Mouse (Mus musculus) limb, embryonic 14.5 days (tissue): ENCODE measurements around the gene Il22ra1. TPM values are rescaled to one million over a fixed set of nuclear protein-coding genes. Genes with fewer than 3 reads are reported as not detected.

ENCODE experiments used
- ATAC-seq: fragments of 200-750 bp; cut with Nextera tagmentation; 2 replicates; pipeline ENCODE4 v1.8.0; 2017; ENCODE audit warnings: low read depth, moderate number of reproducible peaks, moderate TSS enrichment; ENCODE audit not compliant: low FRiP score
- DNase-seq: peaks from one replicate; pipeline ENCODE4 v3.0.0-alpha.2; 2015; ENCODE audit warnings: low spot score
- H3K27ac ChIP-seq: fragments of 300-500 bp; sonication (generic); replicated peaks from 2 replicates; pipeline ENCODE4 v1.5.1; 2014; ENCODE audit warnings: low read depth, mild to moderate bottlenecking, low read length, moderate library complexity, mixed read lengths
- H3K27me3 ChIP-seq: fragments of 300-500 bp; sonication (generic); 2 replicates; pipeline ENCODE4 v1.6.1; 2014; ENCODE audit warnings: low read length, mixed read lengths; ENCODE audit not compliant: control insufficient read depth, insufficient read depth
- H3K36me3 ChIP-seq: fragments of 300-500 bp; sonication (generic); 2 replicates; pipeline ENCODE4 v1.6.1; 2014; ENCODE audit warnings: mild to moderate bottlenecking, low read length, moderate library complexity, mixed read lengths; ENCODE audit not compliant: control insufficient read depth, insufficient read depth
- H3K4me1 ChIP-seq: fragments of 300-500 bp; sonication (generic); 2 replicates; pipeline ENCODE4 v1.6.1; 2014; ENCODE audit warnings: antibody characterized with exemption, low read length, mixed read lengths; ENCODE audit not compliant: control insufficient read depth, insufficient read depth
- H3K4me2 ChIP-seq: fragments of 300-500 bp; sonication (generic); replicated peaks from 2 replicates; pipeline ENCODE4 v1.6.1; 2014; ENCODE audit warnings: low read depth, mild to moderate bottlenecking, low read length, moderate library complexity; ENCODE audit not compliant: severe bottlenecking
- H3K4me3 ChIP-seq: fragments of 300-500 bp; sonication (generic); replicated peaks from 2 replicates; pipeline ENCODE4 v1.5.1; 2014; ENCODE audit warnings: low read length
- H3K9ac ChIP-seq: fragments of 300-500 bp; sonication (generic); 2 replicates; pipeline ENCODE4 v1.6.1; 2014; ENCODE audit warnings: mild to moderate bottlenecking, low read depth, low read length, moderate library complexity; ENCODE audit not compliant: severe bottlenecking
- H3K9me3 ChIP-seq: fragments of 300-500 bp; sonication (generic); 2 replicates; pipeline ENCODE4 v1.6.1; 2016; ENCODE audit warnings: low read length; ENCODE audit not compliant: control insufficient read depth
- POLR2A ChIP-seq: fragments of 200-500 bp; IDR thresholded peaks from 2 replicates; pipeline ENCODE4 v1.8.0; 2012; ENCODE audit warnings: inconsistent platforms, mild to moderate bottlenecking, moderate library complexity, borderline replicate concordance; ENCODE audit not compliant: insufficient read depth, insufficient read length; ENCODE audit errors: extremely low read depth
- WGBS: fragments of 180-500 bp; shearing (Covaris S2); extraction: QIAGEN DNeasy Blood & Tissue Kit; methylation state at CpG from one replicate; pipeline ENCODE4 v1.1.7; 2014; 5-methylcytosine and 5-hydroxymethylcytosine counted together
- polyA plus RNA-seq, 2 experiments: library from polyadenylated mRNA; depleted of rRNA in 1 of 2; stranded (reverse) in 1 of 2; unstranded in 1 of 2; fragments of >200 nt; fragmentation: Nextera tagmentation in 1 of 2; extraction: Ambion mirVana in 1 of 2; gene quantifications; 2 replicates each; pipeline versions ENCODE4 v1.2.1 to v1.2.3; 2012 to 2014

The Il22ra1 gene
- polyA plus RNA-seq, 2 experiments, result 1.2 TPM

GRCm38 (mm10) chr4:135685906-135686567, 41.9 kb upstream of the Il22ra1 start, which contains the start of gene Ifnlr1:
Gene Ifnlr1, plus strand, starts transcription at chr4:135686287.
- Histone ChIP-seq H3K9ac (peak within 1 kb of the TSS; percentile 72), H3K4me1 (peaks cover 4% of the 10 kb centered on the region; the same call in 1 of the 2 replicates), H3K4me3 (peak within 1 kb of the TSS; percentile 60), H3K4me2 (peak within 1 kb of the TSS; percentile 100), H3K27me3 (peaks cover 34% of the 10 kb centered on the region), H3K36me3 (no peaks in the 10 kb centered on the region), H3K9me3 (no peaks in the 10 kb centered on the region), H3K27ac (no peak within 1 kb of the TSS)
- WGBS, result under 1% methylated on average over 41 of the region's 41 CpGs
- ATAC-seq (no peak), DNase-seq (peak; percentile 62)
- no peak for TF ChIP-seq POLR2A

DNA sequence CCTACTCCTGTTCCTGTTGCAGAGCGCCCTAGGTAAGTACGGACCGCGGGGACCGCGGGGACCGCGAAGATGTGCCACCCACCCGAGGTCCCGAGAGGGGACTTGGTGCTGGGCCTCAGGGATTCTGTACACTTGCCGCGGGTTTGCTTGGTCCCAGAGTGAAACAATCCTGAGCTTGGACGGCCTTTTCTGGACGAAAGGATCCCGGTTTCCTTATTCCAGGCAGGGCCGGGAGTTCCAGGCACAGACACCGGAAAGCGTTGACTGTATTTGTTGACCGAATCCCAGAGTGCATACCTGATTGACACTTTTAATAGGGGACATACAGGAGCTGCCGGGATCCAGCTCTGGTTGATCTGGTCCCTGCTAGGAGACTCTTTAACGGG, 41.4 kb upstream of the Il22ra1 start:
- TF ChIP-seq POLR2A, result no peak
- H3K27me3 ChIP-seq, result peaks cover 34% of the 10 kb centered on the region
- WGBS, result under 1% methylated on average over 21 of the region's 21 CpGs
- H3K4me1 ChIP-seq, result peaks cover 4% of the 10 kb centered on the region; the same call in 1 of the 2 replicates
- ATAC-seq (no peak), DNase-seq (no peak)
- H3K27ac ChIP-seq, result no peak overlapping the region
- H3K4me2 ChIP-seq, result peak overlapping the region; percentile 100
- peak overlapping the region; percentile 60 for H3K4me3 ChIP-seq
- peak overlapping the region; percentile 72 for H3K9ac ChIP-seq
- H3K36me3 ChIP-seq, result no peaks in the 10 kb centered on the region
- H3K9me3 ChIP-seq, result no peaks in the 10 kb centered on the region

DNA sequence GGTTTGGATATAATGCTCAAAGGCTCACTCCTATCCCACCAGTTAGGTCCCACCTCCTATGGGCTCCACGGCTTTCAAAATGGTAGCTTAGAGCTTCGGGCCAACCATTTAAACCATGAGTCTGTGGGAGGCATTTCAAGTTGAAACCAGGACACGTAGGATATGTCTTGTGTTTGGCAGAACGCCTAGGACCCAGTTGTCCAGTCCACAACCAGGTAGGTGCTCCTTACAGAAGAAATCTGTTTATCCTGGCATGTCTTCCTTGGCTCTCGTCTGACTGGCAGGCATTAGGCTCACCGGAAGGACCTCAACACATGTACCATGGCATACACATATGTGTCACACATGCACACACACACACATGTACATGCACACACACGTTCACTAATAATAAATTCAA, 38.2 kb upstream of the Il22ra1 start:
- Histone ChIP-seq H3K4me3 (no peak overlapping the region), H3K9me3 (no peaks in the 10 kb centered on the region), H3K27ac (no peak overlapping the region), H3K4me2 (no peak overlapping the region), H3K36me3 (no peaks in the 10 kb centered on the region), H3K27me3 (peaks cover 32% of the 10 kb centered on the region), H3K9ac (no peak overlapping the region), H3K4me1 (peaks cover 4% of the 10 kb centered on the region; the same call in 1 of the 2 replicates)
- TF ChIP-seq POLR2A, result no peak
- 87% methylated on average over 7 of the region's 7 CpGs for WGBS
- no peak for ATAC-seq
- no peak for DNase-seq

DNA sequence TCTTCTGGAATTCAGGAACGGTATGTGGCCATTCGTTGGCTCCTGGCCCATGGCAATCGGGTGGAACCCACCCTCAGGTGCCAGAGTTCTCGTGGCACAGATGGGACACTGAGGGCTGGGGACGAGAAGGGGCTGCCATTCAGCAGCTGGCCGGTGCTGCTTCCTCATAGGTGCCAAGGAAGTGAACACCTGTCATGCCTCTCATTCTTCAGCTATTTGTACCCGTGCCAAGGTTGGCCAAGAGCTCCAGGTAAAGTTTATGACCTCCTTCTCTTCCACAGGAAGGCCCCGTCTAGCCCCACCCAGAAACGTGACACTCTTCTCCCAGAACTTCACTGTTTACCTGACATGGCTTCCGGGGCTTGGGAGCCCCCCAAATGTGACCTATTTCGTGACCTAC, 37.7 kb upstream of the Il22ra1 start:
- Histone ChIP-seq H3K36me3 (no peaks in the 10 kb centered on the region), H3K27ac (no peak overlapping the region), H3K4me3 (no peak overlapping the region), H3K4me2 (no peak overlapping the region), H3K4me1 (peaks cover 4% of the 10 kb centered on the region; the same call in 1 of the 2 replicates), H3K9me3 (no peaks in the 10 kb centered on the region), H3K9ac (no peak overlapping the region), H3K27me3 (peaks cover 28% of the 10 kb centered on the region)
- TF ChIP-seq POLR2A, result no peak
- WGBS, result 77% methylated on average over 11 of the region's 11 CpGs
- ATAC-seq, result no peak
- no peak for DNase-seq

- Histone ChIP-seq H3K27me3 (peaks cover 3% of the 10 kb centered on the region; the same call in 1 of the 2 replicates), H3K4me1 (no peaks in the 10 kb centered on the region), H3K36me3 (no peaks in the 10 kb centered on the region), H3K4me3 (no peak overlapping the region), H3K9me3 (no peaks in the 10 kb centered on the region), H3K9ac (no peak overlapping the region), H3K4me2 (no peak overlapping the region), H3K27ac (no peak overlapping the region)
- TF ChIP-seq POLR2A, result no peak
- no peak for DNase-seq
- no peak for ATAC-seq
- WGBS, result 81% methylated on average over 4 of the region's 4 CpGs
These were observed 35.1 kb upstream of the Il22ra1 start for GRCm38 (mm10) chr4:135692916-135693315.
